8 mouse cellular contexts compared by ENCODE assay signal in the genomic region with DNA sequence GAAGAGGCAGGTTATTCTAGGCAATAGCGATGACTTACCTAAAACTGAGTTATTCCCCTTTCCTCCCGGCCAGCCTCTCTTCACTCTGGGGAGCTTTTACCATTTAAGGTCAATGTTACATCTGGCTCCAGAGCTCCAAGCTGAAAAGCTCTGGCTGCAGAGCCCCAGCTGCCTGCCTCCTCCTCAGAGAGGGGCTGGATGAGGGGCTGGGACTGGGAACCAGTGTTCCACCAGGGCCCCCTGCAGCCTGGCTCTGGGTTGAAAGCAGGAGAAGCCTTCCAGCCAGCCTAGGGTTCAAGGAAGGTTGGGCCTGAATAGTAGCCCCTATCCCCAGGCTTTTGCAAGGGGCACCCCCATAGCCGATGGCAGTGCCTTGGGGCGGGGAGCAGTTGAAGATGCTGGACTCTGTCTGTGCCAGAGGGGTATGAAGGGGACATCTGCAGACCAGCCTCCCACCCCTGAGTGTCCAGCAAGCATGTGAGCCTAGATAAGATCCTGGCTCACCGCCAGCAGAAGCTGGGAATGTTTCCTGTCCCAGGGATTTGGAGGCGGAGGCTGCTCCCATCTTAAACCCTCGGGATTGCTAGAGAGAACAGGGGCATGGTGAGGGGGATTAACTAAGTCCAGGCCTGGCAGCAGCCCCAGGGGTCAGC. TPM values are rescaled to one million over a fixed set of nuclear protein-coding genes. Genes with fewer than 3 reads are reported as not detected.
A peak's percentile ranks its signal among the peaks of the same experiment; 100 is the strongest.
DNase-seq lines count a peak whose midpoint lies in the region; ATAC-seq and TF ChIP-seq lines count a peak whose summit lies in the region.

A gene (minus strand): TSS at position 409 of the 653 bp plus-strand sequence.

- H3K27ac ChIP-seq in forebrain, embryonic 11.5 days (ENCODE audit: low read depth, low read length): no peak within 1 kb of the TSS
- no peak within 1 kb of the TSS for H3K27ac ChIP-seq in forebrain, embryonic 16.5 days (ENCODE audit: low read length)
- H3K27ac ChIP-seq in hindbrain, embryonic 12.5 days: peak within 1 kb of the TSS; percentile 4; the same call in 1 of the 2 replicates
- H3K27ac ChIP-seq in limb, embryonic 14.5 days (replicated peaks; ENCODE audit: low read depth, low read length): peak within 1 kb of the TSS; percentile 27; the same call in 1 of the 2 replicates
- 0 out of 2 replicates have a peak within 1 kb of the TSS, but pooled peaks have one; percentile 6 for H3K27ac ChIP-seq in neural tube, embryonic 15.5 days (replicated peaks)

- no peak within 1 kb of the TSS for H3K4me2 ChIP-seq in forebrain, embryonic 11.5 days (ENCODE audit: low read depth, low read length, severe bottlenecking)
- no peak within 1 kb of the TSS for H3K4me2 ChIP-seq in forebrain, embryonic 16.5 days (ENCODE audit: low read length)
- H3K4me2 ChIP-seq in hindbrain, embryonic 12.5 days (replicated peaks): no peak within 1 kb of the TSS
- H3K4me2 ChIP-seq in limb, embryonic 14.5 days (replicated peaks; ENCODE audit: low read depth, low read length, severe bottlenecking): peak within 1 kb of the TSS; percentile 8; the same call in 1 of the 2 replicates
- H3K4me2 ChIP-seq in neural tube, embryonic 15.5 days: no peak within 1 kb of the TSS

- H3K27me3 ChIP-seq in forebrain, embryonic 11.5 days (ENCODE audit: control insufficient read depth, insufficient read depth, low read length): no peaks in the 10 kb centered on the region
- no peaks in the 10 kb centered on the region for H3K27me3 ChIP-seq in forebrain, embryonic 16.5 days (replicated peaks; ENCODE audit: control insufficient read depth, insufficient read depth, low read length)
- H3K27me3 ChIP-seq in hindbrain, embryonic 12.5 days: no peaks in the 10 kb centered on the region
- H3K27me3 ChIP-seq in limb, embryonic 14.5 days (ENCODE audit: control insufficient read depth, insufficient read depth, low read length): no peaks in the 10 kb centered on the region
- H3K27me3 ChIP-seq in neural tube, embryonic 15.5 days (replicated peaks): no peaks in the 10 kb centered on the region

- peak; percentile 53 for DNase-seq in forebrain, embryonic 11.5 days (ENCODE audit: low spot score)
- DNase-seq in gastrocnemius, adult 18-20 months (ENCODE audit: low spot score): peak; percentile 39
- DNase-seq in limb, embryonic 14.5 days (ENCODE audit: low spot score): peak; percentile 51
- DNase-seq in right cerebral cortex, postnatal 10 days (ENCODE audit: low spot score in 2 of 2): no peak

- WGBS in forebrain, embryonic 11.5 days: 69% methylated on average over 7 of the region's 7 CpGs
- 58% methylated on average over 7 of the region's 7 CpGs for WGBS in forebrain, embryonic 16.5 days
- WGBS in hindbrain, embryonic 12.5 days: 63% methylated on average over 7 of the region's 7 CpGs
- 31% methylated on average over 7 of the region's 7 CpGs for WGBS in limb, embryonic 14.5 days
- 67% methylated on average over 7 of the region's 7 CpGs for WGBS in neural tube, embryonic 15.5 days

- H3K9ac ChIP-seq in forebrain, embryonic 11.5 days (ENCODE audit: low read length): no peak within 1 kb of the TSS
- no peak within 1 kb of the TSS for H3K9ac ChIP-seq in forebrain, embryonic 16.5 days (replicated peaks; ENCODE audit: low read depth, low read length)
- H3K9ac ChIP-seq in hindbrain, embryonic 12.5 days: no peak within 1 kb of the TSS
- H3K9ac ChIP-seq in limb, embryonic 14.5 days (ENCODE audit: low read depth, low read length, severe bottlenecking): no peak within 1 kb of the TSS
- no peak within 1 kb of the TSS for H3K9ac ChIP-seq in neural tube, embryonic 15.5 days (replicated peaks)

- H3K36me3 ChIP-seq in forebrain, embryonic 11.5 days (ENCODE audit: control insufficient read depth, insufficient read depth, low read length): no peaks in the 10 kb centered on the region
- H3K36me3 ChIP-seq in forebrain, embryonic 16.5 days (ENCODE audit: control insufficient read depth, insufficient read depth): no peaks in the 10 kb centered on the region
- H3K36me3 ChIP-seq in hindbrain, embryonic 12.5 days: no peaks in the 10 kb centered on the region
- H3K36me3 ChIP-seq in limb, embryonic 14.5 days (ENCODE audit: control insufficient read depth, insufficient read depth, low read length): no peaks in the 10 kb centered on the region
- no peaks in the 10 kb centered on the region for H3K36me3 ChIP-seq in neural tube, embryonic 15.5 days

- H3K4me3 ChIP-seq in forebrain, embryonic 11.5 days (ENCODE audit: low read depth, low read length): no peak within 1 kb of the TSS
- H3K4me3 ChIP-seq in forebrain, embryonic 16.5 days (replicated peaks; ENCODE audit: low read length): no peak within 1 kb of the TSS
- H3K4me3 ChIP-seq in hindbrain, embryonic 12.5 days: no peak within 1 kb of the TSS
- H3K4me3 ChIP-seq in limb, embryonic 14.5 days (replicated peaks; ENCODE audit: low read length): no peak within 1 kb of the TSS
- H3K4me3 ChIP-seq in neural tube, embryonic 15.5 days (replicated peaks): no peak within 1 kb of the TSS

- no peak for TF ChIP-seq POLR2A in limb, embryonic 14.5 days (IDR thresholded peaks at IDR 0.05; ENCODE audit: borderline replicate concordance, extremely low read depth, insufficient read depth, insufficient read length)

- ATAC-seq in forebrain, embryonic 11.5 days (replicated peaks; ENCODE audit: low FRiP score): no peak
- ATAC-seq in forebrain, embryonic 16.5 days: no peak
- ATAC-seq in hindbrain, embryonic 12.5 days (ENCODE audit: low FRiP score): no peak
- peak; percentile 59; the same call in 1 of the 2 replicates for ATAC-seq in limb, embryonic 14.5 days (ENCODE audit: low FRiP score, low read depth)
- no peak for ATAC-seq in neural tube, embryonic 15.5 days (ENCODE audit: low FRiP score)
- ATAC-seq in monocyte, adult 5-6 weeks (replicated peaks; ENCODE audit: insufficient number of reproducible peaks, low FRiP score, low TSS enrichment, poor library complexity, severe bottlenecking): no peak

- H3K9me3 ChIP-seq in forebrain, embryonic 11.5 days (ENCODE audit: control insufficient read depth, low read length): no peaks in the 10 kb centered on the region
- no peaks in the 10 kb centered on the region for H3K9me3 ChIP-seq in forebrain, embryonic 16.5 days (ENCODE audit: control insufficient read depth, low read length)
- H3K9me3 ChIP-seq in hindbrain, embryonic 12.5 days (replicated peaks): no peaks in the 10 kb centered on the region
- H3K9me3 ChIP-seq in limb, embryonic 14.5 days (ENCODE audit: control insufficient read depth, low read length): no peaks in the 10 kb centered on the region
- H3K9me3 ChIP-seq in neural tube, embryonic 15.5 days (replicated peaks): no peaks in the 10 kb centered on the region

- no peaks in the 10 kb centered on the region for H3K4me1 ChIP-seq in forebrain, embryonic 11.5 days (replicated peaks; ENCODE audit: control insufficient read depth, insufficient read depth, low read length)
- no peaks in the 10 kb centered on the region for H3K4me1 ChIP-seq in forebrain, embryonic 16.5 days (replicated peaks; ENCODE audit: control insufficient read depth, insufficient read depth, low read length)
- H3K4me1 ChIP-seq in hindbrain, embryonic 12.5 days: peaks cover 10% of the 10 kb centered on the region
- H3K4me1 ChIP-seq in limb, embryonic 14.5 days (ENCODE audit: control insufficient read depth, insufficient read depth, low read length): peaks cover 6% of the 10 kb centered on the region
- H3K4me1 ChIP-seq in neural tube, embryonic 15.5 days: peaks cover 14% of the 10 kb centered on the region; the same call in 1 of the 2 replicates

RNA-seq across cellular contexts. Expression of the gene that starts here (rescaled TPM):
- 1.6 and 1.7 TPM in 2 replicates for polyA plus RNA-seq in forebrain, embryonic 11.5 days (2014; fragmentation: Nextera tagmentation; extraction: Ambion mirVana)
- polyA plus RNA-seq in forebrain, embryonic 16.5 days (2015; fragmentation: Nextera tagmentation; extraction: Ambion mirVana): 0.60 and 1.3 TPM in 2 replicates
- total RNA-seq in gastrocnemius, adult 18-20 months (2021): 1 to 10 TPM; 4.7 to 5.2 TPM
- polyA plus RNA-seq in hindbrain, embryonic 12.5 days (2016; fragmentation: Nextera tagmentation; extraction: Ambion mirVana): 1.3 and 1.4 TPM in 2 replicates
- polyA plus RNA-seq in limb, embryonic 14.5 days (2012; rRNA removed): 1.2 and 2.1 TPM in 2 replicates
- polyA plus RNA-seq in limb, embryonic 14.5 days (2014; fragmentation: Nextera tagmentation; extraction: Ambion mirVana): 0.76 and 1.0 TPM in 2 replicates
- 1.4 and 3.1 TPM in 2 replicates for polyA plus RNA-seq in neural tube, embryonic 15.5 days (2015; fragmentation: Nextera tagmentation; extraction: Ambion mirVana)
- 0.19 to 10.2 TPM (median 1.1 TPM) in 3 replicates for total RNA-seq in monocyte, adult 5-6 weeks (2017)

Comparison
In these comparisons a context has a peak if more than half of its experiments do, and no peak if none do; other contexts are left out.
1. DNase-seq: peak in forebrain, embryonic 11.5 days (single experiment), gastrocnemius, adult 18-20 months (single experiment) and limb, embryonic 14.5 days (single experiment); none in right cerebral cortex, postnatal 10 days (0 of 2).
2. H3K27ac ChIP-seq: peak in hindbrain, embryonic 12.5 days (single experiment), limb, embryonic 14.5 days (single experiment) and neural tube, embryonic 15.5 days (single experiment); none in forebrain, embryonic 11.5 days (single experiment) and forebrain, embryonic 16.5 days (single experiment).